Mouse (Mus musculus) myocyte (in vitro differentiated cells): ENCODE data around the gene Hsd3b5.
"Not testable (repeated sequence)": the region's sequence is repeated elsewhere in the genome, so short reads cannot be mapped to it uniquely, and the experiment has no call there.

Source experiments
- CEBPB ChIP-seq: IDR thresholded peaks from 2 replicates; pipeline ENCODE4 v1.6.1; 2011; ENCODE audit warnings: mild to moderate bottlenecking, moderate library complexity; ENCODE audit not compliant: poor library complexity, insufficient read depth, severe bottlenecking
- E2F4 ChIP-seq: IDR thresholded peaks from one replicate; pipeline ENCODE4 v1.6.1; 2011; ENCODE audit warnings: mild to moderate bottlenecking, control low read depth, moderate library complexity; ENCODE audit not compliant: insufficient read depth
- MAX ChIP-seq: IDR thresholded peaks from one replicate; pipeline ENCODE4 v1.6.1; 2011; ENCODE audit warnings: low read depth, mild to moderate bottlenecking, control low read depth
- MYOD1 ChIP-seq, 3 experiments: IDR thresholded peaks; one replicate each; pipeline ENCODE4 v1.6.1; 2011; ENCODE audit warnings: control low read depth in 2 of 3, low read depth in 2 of 3, mild to moderate bottlenecking in 2 of 3, moderate library complexity in 1 of 3; ENCODE audit not compliant: insufficient read length in 2 of 3, control insufficient read depth in 1 of 3
- POLR2A ChIP-seq: IDR thresholded peaks from one replicate; pipeline ENCODE4 v1.6.1; 2011; ENCODE audit warnings: low read depth, mild to moderate bottlenecking, control low read depth, moderate library complexity; ENCODE audit not compliant: insufficient read length
- POLR2AphosphoS2 ChIP-seq: IDR thresholded peaks from one replicate; pipeline ENCODE4 v1.6.1; 2011; ENCODE audit warnings: low read depth, control low read depth; ENCODE audit not compliant: insufficient read length
- SRF ChIP-seq: IDR thresholded peaks from one replicate; pipeline ENCODE4 v1.6.1; 2011; ENCODE audit warnings: low read depth; ENCODE audit not compliant: control insufficient read depth, insufficient read length
- TCF12 ChIP-seq: IDR thresholded peaks from one replicate; pipeline ENCODE4 v1.6.1; 2011; ENCODE audit warnings: mild to moderate bottlenecking, control low read depth; ENCODE audit not compliant: poor library complexity, insufficient read depth, severe bottlenecking
- TCF3 ChIP-seq: IDR thresholded peaks from one replicate; pipeline ENCODE4 v1.6.1; 2011; ENCODE audit warnings: low read depth, control low read depth; ENCODE audit not compliant: insufficient read length
- USF1 ChIP-seq: IDR thresholded peaks from one replicate; pipeline ENCODE4 v1.6.1; 2011; ENCODE audit warnings: low read depth, mild to moderate bottlenecking, control low read depth, moderate library complexity

- TF ChIP-seq TCF3; POLR2A; POLR2AphosphoS2; MAX; E2F4; USF1; MYOD1 (IDR thresholded peaks at IDR 0.05; ENCODE audit: control insufficient read depth in 1 of 3, insufficient read length in 2 of 3, low read depth in 2 of 3); TCF12; SRF; CEBPB: not testable (repeated sequence)
Observed at GRCm38 (mm10) chr3:98613540-98613939, 16.5 kb downstream of the Hsd3b5 start.
